Mouse (Mus musculus) spleen, adult 2 months (tissue): Measurements from ENCODE around the gene Tmprss9.

Experiments
- CTCF ChIP-seq: fragments of 200-500 bp; IDR thresholded peaks from 2 replicates; pipeline ENCODE4 v1.5.1; 2011; ENCODE audit warnings: mild to moderate bottlenecking, inconsistent platforms; ENCODE audit not compliant: insufficient read depth, insufficient read length, insufficient replicate concordance; ENCODE audit errors: extremely low read depth
- POLR2A ChIP-seq: fragments of 200-500 bp; IDR thresholded peaks from 2 replicates; pipeline ENCODE4 v1.6.1; 2011; ENCODE audit warnings: low read depth, low read length, inconsistent platforms

- no peak for TF ChIP-seq CTCF
- TF ChIP-seq POLR2A: no peak
These were observed 31.6 kb downstream of the Tmprss9 start for GRCm38 (mm10) chr10:80903282-80903681.
